Mouse (Mus musculus) liver, embryonic 14.5 days (tissue): ENCODE measurements around the gene Hspb11.

Source experiments
- CTCF ChIP-seq: IDR thresholded peaks from 2 replicates; pipeline ENCODE4 v1.5.1; 2016; ENCODE audit warnings: antibody characterized with exemption, low read depth, control low read depth
- EP300 ChIP-seq: IDR thresholded peaks from 2 replicates; pipeline ENCODE4 v1.6.1; 2016; ENCODE audit warnings: antibody characterized with exemption, low read depth

GRCm38 (mm10) chr4:107240196-107240595, 13.2 kb upstream of the Hspb11 start:
- TF ChIP-seq CTCF (no peak), EP300 (no peak)
